Mouse (Mus musculus): ENCODE measurements around the gene Kif21b.

Gene Kif21b

DNA sequence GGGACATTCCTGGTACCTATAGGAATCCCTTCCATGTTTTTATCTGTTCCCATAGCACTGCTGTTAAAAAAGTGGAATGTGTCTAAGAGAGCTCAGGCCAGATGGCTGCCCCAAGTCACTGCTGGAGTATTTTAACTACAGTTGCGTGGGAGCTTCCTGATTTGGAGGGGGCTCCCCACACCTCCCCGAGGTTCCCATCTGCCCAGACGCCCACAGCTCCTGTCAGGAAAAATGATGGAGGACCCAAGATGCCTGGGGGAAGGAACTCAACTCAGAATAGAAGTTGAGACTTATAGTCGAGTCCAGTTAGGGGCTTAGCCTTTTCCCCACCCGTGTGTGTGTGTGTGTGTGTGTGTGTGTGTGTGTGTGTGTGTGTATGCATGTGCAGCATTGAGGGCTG is 2.8 kb upstream of the Kif21b start:
- in situ Hi-C loops (cut with MboI) = no loop called here

DNA sequence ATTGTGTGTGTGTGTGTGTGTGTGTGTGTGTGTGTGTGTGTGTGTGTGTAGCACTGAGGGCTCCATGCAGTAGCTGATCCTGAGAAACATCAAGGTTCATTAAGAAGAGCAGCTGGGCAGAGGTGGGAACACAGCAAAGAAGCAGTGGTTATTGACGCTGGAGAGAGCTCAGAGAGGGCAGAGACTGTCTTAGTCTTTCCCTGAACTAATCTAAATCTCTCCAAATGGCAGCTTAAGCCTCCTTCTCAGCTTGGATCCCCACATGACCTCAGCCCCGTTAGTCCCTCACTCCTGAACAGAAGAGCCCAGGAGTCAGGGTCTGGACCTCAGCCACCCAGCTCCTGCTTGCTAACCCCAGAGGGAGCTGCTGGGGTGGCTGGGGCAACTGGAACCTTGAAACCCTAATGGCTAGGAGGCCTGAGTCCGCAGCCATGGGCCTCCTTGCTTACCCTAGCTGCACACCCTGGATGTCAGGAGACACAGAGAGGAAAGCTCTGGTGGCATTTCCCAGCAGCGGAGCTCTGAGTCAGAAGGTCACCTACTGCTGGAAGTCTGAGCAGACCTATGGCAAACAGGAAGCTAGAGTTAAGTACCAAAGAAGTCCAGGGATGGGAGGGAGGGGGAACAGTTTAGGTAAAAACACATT is 2.1 kb upstream of the Kif21b start:
- in situ Hi-C loops (cut with MboI) = no loop called here

DNA sequence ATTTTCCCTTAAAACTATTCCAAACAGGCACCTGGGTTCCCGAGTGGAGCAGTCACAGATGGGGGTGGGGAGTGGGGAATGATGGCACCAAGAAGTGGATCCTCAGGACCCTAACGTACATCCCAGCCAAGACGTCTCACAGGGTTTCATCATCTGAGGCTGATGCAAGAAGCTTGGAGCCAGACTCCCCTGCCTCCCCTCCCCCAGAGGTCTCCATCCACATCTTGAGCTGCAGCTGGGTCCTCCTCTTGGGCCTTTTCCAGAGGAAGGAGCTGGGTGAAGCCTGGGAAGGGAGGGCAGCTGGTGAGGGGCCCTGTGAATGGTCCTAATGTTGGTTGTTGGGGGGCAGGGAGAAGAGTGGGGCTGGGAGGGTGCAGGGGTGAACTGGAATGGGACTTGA is 1.1 kb upstream of the Kif21b start:
- in situ Hi-C loops (cut with MboI) = no loop called here

DNA sequence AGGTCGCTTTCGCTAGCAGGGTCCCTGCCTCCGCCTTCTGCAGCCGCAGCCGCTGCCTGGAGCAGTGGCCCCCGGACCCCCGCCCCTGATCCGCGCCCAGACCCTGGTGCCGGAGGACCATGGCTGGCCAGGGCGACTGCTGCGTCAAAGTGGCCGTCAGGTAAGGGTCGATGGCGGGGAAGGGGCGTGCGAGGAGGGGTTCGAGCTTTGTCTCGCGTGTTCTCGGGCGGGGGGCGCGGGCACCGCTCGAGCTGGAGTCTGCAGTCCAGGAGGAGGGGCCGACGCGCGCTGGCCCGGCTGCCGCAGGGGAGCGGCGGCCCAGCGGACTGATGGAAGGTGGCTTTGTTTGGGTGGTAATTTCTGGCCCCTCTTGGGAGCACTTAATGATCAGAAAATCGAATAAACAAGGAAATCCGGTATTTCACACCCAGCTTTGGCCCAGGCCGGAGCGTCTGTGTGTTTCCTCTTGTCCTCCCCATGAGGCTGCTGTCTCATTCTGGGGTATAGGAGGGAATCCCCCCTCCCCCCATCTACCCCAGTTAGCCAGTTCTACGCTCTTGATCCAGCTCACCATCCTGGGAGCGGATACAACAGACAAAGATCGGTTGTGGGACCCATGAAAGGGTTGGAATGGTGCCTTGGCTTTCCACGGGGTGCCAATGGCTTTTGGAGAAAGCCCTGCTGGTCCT is 558 bp downstream of the Kif21b start:
- in situ Hi-C loops (cut with MboI) = no loop called here

DNA sequence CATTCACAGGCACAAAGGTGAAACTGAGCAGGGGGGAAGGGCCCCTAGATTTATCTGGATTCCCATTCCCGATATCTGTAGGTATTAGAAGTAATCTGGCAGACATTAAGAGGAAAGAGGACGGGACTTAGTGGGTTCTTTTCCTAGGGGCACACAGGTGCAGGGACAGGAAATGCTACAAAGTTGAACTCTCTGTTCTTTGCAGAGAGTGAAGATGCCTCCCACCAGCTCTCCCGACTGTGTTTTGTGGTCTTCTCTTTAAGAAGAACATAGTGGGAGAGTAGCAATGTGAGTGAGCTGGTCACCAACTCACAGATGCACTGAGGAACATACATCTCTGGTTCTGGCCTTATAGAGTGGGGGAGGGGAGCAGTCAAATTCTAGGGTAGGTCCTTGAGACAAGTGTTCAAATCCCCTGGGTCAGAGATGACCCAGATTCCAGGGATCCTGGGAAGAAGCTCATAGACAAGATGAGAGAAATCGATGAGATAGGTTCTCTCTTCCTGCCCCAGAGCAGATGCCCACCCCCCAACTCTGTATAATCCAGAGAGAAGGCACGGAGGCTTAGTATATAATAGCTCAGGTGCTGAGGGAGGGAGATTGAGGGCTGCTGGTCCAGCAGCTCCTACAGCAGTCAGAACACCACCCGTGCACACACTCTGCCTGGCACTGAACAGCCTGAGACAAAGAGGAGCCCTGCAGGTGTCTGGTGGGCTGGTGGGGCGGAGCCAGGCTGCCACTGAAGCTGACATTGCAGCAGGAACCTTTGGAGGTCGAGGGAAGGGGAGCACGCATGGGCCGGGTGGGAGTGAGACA is 1.4 kb downstream of the Kif21b start:
- in situ Hi-C loops (cut with MboI) = no loop called here

DNA sequence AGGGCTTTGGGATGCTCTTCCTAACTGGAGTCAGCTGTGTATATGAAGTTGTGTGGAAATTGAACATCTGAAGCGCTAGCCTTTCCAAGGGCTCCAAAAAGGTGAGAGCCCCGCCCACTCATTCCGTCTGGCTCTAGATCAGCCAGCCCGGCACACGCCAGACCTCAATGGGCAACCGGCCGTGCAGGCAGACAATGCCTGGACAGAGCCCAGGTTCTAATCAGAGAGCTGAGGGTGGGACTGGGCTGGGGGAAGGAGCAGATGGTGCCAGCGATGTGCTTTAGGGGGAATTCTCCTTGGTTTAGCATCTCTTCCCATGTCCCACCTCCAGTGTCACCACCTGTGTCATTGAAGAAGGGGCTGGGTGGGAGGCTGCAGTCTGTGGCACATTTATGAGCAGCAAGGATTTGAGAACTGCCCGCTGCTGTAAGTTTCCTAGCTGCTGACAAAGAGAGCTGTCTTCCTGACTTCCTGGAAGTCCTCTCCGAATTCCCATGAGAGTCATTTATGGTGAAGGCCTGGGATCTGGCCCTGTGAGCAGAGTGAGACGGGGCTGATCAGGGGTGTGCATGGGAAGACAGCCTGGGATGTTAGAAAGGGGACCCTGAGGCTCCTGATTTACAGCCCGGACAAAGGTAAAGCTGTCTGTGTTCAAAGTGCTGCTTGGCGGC is 2.5 kb downstream of the Kif21b start:
- in situ Hi-C loops (cut with MboI) = no loop called here

DNA sequence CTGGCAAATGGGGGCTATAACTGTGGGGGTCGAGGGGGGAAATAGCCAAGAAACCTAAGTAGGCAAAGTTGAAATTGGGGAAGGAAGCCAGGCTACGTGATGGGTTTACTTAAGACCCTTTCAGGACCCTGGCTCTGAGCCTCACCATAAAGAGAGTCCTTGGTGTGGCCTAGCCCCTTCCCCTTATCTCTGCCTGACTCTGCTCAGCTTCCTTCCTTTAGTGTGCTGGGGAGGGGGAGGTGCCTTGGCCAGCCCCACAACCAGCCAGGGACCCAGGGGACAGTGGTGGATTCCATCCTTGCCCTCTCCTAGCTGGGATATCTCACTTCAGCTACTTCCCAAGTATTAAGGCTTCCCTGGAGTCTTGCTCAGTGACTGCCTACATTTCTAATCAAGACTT is 3.4 kb downstream of the Kif21b start:
- in situ Hi-C loops (cut with MboI) = no loop called here

DNA sequence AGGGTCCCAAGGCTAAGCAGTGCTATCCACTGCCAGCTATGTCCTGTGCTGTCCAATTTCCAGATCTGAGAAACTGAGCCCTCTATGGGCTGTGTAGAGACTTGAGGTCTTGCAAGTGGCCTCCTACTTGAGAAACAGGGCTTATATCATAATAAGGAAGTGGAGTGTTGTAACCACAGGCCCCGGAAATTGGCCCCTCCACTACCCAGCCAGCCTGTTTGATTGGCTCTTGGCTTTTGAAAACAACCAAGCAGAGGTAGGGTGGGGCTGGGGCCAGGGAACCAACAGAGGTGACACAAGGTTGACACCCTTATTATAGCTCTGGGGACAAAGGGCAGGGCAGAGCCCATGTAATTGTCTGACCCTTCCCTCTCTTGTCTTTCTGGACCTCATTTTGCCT is 3.9 kb downstream of the Kif21b start:
- in situ Hi-C loops (cut with MboI) = no loop called here

DNA sequence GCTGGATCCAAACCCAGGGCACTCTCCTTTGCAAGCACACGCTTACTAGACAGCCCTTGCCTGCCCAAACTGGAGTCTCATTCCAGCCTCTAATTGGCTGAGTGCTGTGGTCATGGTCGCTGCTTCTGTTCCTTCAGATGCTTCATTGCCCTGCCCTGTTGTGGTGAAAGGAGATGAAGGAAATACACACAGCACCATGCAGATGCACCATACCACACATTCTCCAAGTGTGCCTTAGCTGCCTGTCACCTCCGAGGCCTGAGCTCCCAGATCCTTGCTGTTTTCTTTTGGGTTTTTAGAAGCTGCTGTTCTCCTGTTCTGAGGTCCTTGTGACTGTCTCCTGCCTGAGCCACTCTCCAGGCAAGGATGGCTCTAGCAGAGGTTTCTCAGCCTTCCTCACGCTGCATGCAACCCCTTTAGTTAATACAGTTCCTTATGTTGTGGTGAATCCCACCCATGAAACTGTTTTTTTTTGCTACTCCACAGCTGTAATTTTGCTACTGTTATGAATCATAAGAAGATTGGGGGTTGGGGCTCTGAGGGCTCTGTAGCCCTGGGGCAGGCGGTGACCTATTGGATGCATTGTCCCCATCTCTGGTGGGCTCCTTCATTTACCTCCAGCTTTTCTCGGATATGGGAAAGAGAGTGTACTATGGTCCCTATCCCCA is 4.7 kb downstream of the Kif21b start:
- in situ Hi-C loops (cut with MboI) = no loop called here

DNA sequence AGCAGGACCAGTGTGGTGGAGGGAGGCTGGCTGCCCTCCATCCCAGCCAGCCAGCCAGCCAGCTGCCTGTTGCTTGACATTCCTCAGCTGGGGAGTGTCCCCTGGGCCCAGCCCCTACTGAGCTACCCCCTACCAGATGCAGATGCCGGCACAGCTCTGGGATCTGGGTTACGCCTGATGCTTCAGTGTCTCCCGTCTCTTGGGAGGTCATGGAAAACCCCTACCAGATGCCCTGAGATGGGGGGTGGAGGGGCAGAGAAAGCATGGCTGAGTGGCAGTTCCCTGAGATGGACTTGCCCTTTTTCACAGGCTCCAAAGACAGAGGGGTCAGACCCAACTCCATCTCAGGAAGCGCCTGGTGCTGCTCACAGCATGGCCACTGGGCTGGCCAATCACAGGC is 5.4 kb downstream of the Kif21b start:
- in situ Hi-C loops (cut with MboI) = no loop called here

DNA sequence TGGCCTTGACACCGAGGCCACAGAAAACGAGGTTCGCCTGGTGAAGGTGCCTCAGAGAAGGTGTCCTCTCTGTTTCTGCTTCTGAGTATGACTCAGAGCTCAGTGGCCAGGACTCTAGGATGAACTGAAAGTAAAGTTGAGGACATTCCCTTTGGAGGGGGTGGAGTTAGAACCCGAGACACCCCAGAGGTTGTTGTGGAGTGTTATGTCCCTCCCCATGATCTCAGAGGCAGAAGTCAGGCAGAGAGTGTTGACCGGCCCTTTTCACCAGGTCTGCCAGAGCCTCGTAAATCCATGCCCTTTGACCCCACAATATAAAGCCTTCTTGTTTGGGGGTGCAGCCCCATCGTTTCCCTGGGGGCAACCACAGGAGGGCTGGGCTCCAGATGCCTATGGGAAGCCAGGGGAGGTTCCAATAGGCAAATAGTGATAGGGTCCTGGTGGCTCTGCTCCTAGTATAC is 5.9 kb downstream of the Kif21b start:
- in situ Hi-C loops (cut with MboI) = no loop called here

DNA sequence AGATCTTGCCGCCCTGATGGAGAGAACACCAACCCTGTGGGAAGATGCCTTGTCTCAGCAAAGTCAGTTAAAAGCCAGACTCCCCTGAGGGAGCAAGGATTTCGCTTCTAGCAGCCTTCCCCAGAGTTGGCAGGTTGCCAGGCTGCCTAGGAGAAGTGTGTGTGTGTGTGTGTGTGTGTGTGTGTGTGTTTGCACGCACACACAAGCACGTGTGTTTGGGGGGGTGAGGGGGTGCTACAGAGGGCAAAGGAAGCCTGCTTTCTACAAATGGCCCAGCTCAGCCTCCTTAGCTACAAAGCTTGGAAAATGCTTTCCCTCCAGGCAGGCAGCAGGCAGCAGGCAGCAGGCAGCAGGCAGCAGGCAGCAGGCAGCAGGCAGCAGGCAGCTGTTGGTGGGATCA is 6.4 kb downstream of the Kif21b start:
- in situ Hi-C loops (cut with MboI) = no loop called here

DNA sequence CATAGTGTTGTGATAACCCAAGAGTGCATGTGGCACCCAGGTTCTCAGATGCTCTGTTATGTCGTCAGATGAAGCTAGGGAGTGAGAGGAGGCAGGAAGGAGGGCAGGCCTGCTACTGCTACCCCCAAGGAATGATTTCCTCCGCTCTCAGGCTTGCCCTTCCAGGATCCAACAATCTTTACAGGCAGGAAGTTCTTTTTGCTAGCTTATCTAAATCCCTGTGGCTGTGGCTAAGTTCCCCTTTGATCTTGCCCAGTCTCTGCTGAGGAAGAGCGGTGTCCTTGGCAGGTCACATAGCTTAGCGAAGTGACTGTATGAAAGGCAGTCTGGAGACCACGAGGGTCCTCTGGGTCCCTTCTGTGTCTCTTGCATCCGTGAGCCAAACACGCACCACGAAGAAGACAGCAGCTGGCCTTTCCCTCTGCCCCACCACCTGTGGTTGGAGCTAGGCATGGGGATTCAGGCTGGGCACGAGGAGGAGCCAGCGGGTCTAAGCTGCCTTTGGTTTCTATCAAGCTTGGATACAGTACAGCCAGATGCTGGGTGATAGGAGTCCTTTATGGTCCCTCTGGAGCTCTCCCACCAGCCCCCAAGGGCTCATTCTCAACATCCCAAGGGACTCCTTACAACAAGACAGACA is 7.1 kb downstream of the Kif21b start:
- in situ Hi-C loops (cut with MboI) = no loop called here

DNA sequence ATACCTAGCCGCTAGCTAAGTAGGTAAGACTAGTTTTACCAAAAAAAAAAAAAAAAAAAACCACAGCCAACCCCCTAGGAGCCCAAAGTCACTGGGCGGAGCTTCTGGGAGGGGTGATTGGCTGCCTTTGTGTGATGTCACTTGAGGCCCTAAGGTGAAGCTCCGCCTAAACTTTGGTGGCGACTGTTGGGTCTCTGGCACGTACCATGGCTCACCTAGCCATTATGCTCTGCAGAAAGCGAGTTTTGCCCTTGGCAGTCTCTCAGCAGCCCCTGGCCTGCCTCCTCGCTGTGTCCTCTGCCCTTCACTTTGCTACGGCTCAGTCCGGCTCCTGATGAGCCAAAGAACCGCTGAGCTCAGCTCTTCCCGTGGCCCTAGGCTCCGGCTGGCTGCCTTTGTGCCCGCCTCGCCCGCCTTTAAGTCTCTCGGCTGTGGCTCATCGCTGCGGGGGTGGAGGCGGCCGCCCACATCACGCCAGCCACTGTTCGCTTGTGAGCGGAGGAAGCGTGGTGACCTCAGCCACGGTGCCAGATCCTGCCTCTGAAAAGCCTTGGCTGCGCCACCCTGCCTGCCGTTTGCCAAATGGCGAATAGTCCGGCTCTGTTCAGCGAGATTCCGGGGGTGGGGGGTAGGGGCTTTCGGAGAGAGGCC is 8.9 kb downstream of the Kif21b start:
- in situ Hi-C loops (cut with MboI) = no loop called here

DNA sequence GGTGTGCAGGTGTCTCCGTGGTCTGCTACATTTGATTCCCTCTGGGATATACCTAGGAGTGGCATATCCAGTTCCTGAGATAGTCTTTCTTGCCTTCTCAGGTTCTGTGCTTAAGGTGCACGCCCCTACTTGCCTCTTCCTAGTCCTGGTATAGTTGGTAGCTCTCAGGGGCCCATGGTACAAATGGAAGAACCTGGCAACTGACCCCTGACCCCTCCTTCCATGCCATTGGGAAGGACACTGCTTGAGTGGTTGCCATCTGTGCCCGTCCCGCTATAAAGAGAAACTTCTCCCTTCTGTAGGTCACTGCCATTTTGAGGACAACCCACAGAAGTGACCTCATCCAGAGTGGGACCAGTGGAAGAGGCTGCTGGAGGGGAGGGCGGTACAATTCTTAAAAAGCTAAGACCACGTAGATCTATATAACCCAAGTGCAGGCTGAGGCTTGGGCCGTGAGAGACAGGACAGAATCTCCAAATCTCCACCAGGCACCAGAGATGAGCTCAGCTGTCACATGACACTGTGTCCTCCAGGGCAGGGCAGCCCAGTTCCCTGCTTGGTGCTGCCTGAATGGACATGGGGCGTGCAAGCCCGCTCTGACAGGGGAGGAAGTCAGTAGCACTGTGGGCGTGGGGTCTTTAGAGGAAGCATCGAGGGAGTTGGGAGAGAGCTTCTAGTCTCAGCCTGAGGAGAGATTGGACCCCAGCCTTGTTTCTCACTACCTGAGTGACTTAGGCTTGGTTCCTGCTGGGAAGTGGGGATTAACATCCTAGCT is 10.2 kb downstream of the Kif21b start:
- in situ Hi-C loops (cut with MboI) = no loop called here

DNA sequence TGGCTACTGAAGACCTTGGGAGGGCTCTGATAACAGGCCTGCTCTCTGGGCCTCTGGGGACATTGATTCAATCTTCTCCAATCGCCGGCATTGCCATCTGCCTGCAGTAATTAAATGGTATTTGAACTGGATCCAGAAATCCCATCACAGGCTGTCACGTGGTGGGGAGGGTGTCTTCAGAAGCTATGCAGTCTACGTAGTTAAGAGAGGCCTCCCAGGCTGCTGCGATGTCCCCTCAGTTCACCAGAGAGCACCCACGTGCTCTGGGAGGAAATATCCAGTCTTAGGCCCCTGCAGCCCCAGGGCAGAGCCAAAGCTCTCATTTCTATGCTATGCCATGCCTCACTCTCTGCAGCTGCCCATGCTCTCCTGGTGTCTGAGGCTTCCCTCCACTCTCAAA is 11.1 kb downstream of the Kif21b start:
- in situ Hi-C loops (cut with MboI) = no loop called here

DNA sequence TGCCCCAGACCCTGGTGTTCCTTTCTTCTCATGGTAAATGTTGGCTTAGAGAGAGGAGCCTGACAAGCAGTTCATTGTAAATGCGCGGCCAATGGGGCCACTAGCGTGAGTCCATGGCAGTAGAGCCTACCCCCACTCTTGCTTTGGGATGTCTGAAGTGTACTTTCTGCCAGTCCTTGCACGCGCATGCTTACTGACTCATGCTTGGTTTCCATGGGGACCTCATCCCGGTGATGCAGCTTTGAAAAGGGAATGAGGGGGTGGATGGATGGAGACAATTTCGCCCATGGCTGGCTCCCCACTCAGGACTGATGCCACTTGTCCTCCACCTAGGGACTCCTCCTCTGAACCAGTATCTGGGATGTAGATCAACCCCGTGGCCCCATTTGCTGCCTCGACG is 12.3 kb downstream of the Kif21b start:
- in situ Hi-C loops (cut with MboI) = no loop called here

DNA sequence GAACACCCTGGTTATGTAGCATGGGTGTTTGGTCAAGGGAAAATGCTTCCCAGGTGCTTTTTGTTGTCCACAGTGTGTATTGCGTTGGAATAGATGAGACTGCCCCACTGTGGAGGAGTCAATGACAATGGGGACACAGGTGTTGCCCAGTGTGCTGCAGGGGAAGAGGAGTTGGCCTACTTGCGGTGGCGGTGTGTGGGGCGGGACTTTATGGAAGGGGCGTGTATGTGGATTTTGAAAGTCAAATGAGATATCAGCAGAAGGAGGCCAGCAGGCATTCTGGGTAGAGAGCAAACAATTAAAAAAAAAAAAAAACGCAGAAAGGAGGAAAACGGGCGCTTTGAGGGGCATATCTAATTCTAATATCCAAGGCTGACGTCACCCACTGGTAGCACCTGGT is 18.5 kb downstream of the Kif21b start:
- in situ Hi-C loops (cut with MboI) = no loop called here

DNA sequence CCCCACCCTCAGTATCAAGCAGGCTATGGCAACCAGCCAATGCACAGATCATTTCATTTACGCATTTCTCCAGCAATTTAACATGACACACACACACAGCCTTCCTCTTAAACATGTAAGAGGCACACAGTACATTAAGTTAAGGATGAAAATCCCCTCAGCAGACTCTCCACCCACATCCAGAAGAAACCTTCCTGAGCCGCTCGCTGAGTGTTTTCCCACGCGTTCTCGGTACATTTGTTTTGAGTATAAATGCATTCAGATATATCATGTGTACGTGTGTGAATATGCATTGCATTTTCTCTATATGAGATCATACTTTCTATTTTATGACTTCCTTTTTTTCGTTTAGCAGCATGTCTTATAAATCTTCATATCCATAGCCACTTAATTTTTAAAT is 20.2 kb downstream of the Kif21b start:
- in situ Hi-C loops (cut with MboI) = no loop called here

DNA sequence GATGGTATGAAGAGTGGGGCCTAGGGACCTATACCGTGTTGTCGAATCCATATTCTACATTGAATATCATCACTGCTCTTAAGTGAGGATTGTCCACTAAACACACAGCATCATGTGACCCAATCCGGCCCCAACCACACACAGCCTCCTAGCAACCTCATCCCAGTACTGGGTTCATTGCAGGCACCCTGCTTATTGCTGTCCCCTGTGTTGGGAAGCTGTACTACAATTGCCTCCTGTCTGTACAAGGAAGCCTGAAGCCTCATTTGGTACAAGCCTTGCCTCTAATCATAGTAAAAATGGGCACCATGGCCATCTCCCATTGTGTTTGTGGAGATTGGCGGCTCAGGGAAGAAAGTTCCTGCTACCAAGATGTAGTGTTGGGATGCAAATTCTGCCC is 25.1 kb downstream of the Kif21b start:
- in situ Hi-C loops (cut with MboI) = no loop called here

All from mature B cell (primary cell).